Mouse (Mus musculus): ENCODE measurements around the gene Rnase1.

- TF ChIP-seq CTCF (IDR thresholded peaks at IDR 0.05; ENCODE audit: low read depth) (no peak), EP300 (IDR thresholded peaks at IDR 0.05; ENCODE audit: low read depth) (no peak)
These were observed 2.6 kb downstream of the Rnase1 start for GRCm38 (mm10) chr14:51143937-51144336.

All from heart, postnatal 0 days (tissue).